Mouse (Mus musculus) liver, postnatal 0 days (tissue): ENCODE measurements around the gene Dscam. TPM values are rescaled to one million over a fixed set of nuclear protein-coding genes. Genes with fewer than 3 reads are reported as not detected.

ENCODE experiments used
- ATAC-seq: fragments of 200-750 bp; cut with Nextera tagmentation; 2 replicates; pipeline ENCODE4 v1.8.0; 2017; ENCODE audit warnings: mild to moderate bottlenecking, moderate library complexity
- DNase-seq: peaks from one replicate; pipeline ENCODE4 v3.0.0-alpha.2; 2016
- H3K27ac ChIP-seq: fragments of 300-500 bp; sonication (generic); 2 replicates; pipeline ENCODE4 v1.5.1; 2014; ENCODE audit warnings: antibody characterized with exemption, moderate library complexity, mild to moderate bottlenecking, low read depth
- H3K27me3 ChIP-seq: fragments of 300-500 bp; sonication (generic); 2 replicates; pipeline ENCODE4 v1.6.1; 2014; ENCODE audit warnings: low read length, control low read depth, mixed read lengths; ENCODE audit not compliant: insufficient read depth
- H3K36me3 ChIP-seq: fragments of 300-500 bp; sonication (generic); replicated peaks from 2 replicates; pipeline ENCODE4 v1.6.1; 2014; ENCODE audit warnings: mild to moderate bottlenecking, control low read depth, low read length, moderate library complexity, mixed read lengths; ENCODE audit not compliant: insufficient read depth
- H3K4me1 ChIP-seq: fragments of 300-500 bp; sonication (generic); 2 replicates; pipeline ENCODE4 v1.6.1; 2014; ENCODE audit warnings: antibody characterized with exemption, mild to moderate bottlenecking, control low read depth; ENCODE audit not compliant: insufficient read depth
- H3K4me2 ChIP-seq: fragments of 300-500 bp; sonication (generic); 2 replicates; pipeline ENCODE4 v1.6.1; 2014; ENCODE audit warnings: low read depth, mild to moderate bottlenecking, low read length, moderate library complexity, mixed read lengths
- H3K4me3 ChIP-seq: fragments of 300-500 bp; sonication (generic); 2 replicates; pipeline ENCODE4 v1.5.1; 2014; ENCODE audit warnings: low read depth, low read length
- H3K9ac ChIP-seq: fragments of 300-500 bp; sonication (generic); replicated peaks from 2 replicates; pipeline ENCODE4 v1.6.1; 2014; ENCODE audit warnings: mild to moderate bottlenecking, moderate library complexity
- H3K9me3 ChIP-seq: fragments of 300-500 bp; sonication (generic); 2 replicates; pipeline ENCODE4 v1.6.1; 2016; ENCODE audit warnings: mild to moderate bottlenecking, control low read depth, low read length, mixed read lengths
- CTCF ChIP-seq: sonication (generic); IDR thresholded peaks from 2 replicates; pipeline ENCODE4 v1.5.1; 2016; ENCODE audit warnings: antibody characterized with exemption, low read depth
- EP300 ChIP-seq: IDR thresholded peaks from 2 replicates; pipeline ENCODE4 v1.6.1; 2016; ENCODE audit warnings: antibody characterized with exemption, low read depth, mild to moderate bottlenecking
- WGBS: fragments of 180-500 bp; shearing (Covaris S2); extraction: QIAGEN DNeasy Blood & Tissue Kit; methylation state at CpG from one replicate; pipeline ENCODE4 v1.1.7; 2014; ENCODE audit not compliant: insufficient replicate concordance; 5-methylcytosine and 5-hydroxymethylcytosine counted together
- polyA plus RNA-seq: library from polyadenylated mRNA; unstranded; fragments of >200 nt; fragmentation: Nextera tagmentation; extraction: Ambion mirVana; gene quantifications from 2 replicates; pipeline ENCODE4 v1.2.1, GENCODE M21; 2015

Gene Dscam
- polyA plus RNA-seq, 1 experiment from 2014 or later, result not detected

DNA sequence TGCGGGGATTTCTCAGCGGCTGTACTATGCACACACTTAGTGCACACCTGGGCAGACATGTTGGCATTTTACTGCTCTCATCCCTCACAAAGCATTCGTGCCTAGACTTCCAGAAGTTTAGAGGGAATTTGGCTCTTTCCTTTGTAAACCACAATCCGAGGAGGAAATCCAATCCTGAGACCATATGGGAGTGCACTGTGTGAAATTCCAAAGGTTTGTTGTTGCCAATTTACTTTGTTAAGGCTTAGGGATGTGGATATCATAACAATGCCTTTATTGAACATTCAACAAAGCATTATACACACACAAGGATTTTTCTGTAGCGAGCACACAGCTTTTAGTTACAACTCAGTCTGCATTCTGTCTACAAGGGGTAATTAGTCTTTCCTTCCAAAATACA, 511.3 kb downstream of the Dscam start:
- H3K9ac ChIP-seq, result no peak overlapping the region
- H3K4me1 ChIP-seq, result no peaks in the 10 kb centered on the region
- DNase-seq, result no peak
- 69% methylated on average over 5 of the region's 5 CpGs for WGBS
- TF ChIP-seq EP300 (no peak), CTCF (no peak)
- no peak overlapping the region for H3K27ac ChIP-seq
- H3K36me3 ChIP-seq, result no peaks in the 10 kb centered on the region
- H3K4me2 ChIP-seq, result no peak overlapping the region
- no peaks in the 10 kb centered on the region for H3K9me3 ChIP-seq
- no peaks in the 10 kb centered on the region for H3K27me3 ChIP-seq
- no peak overlapping the region for H3K4me3 ChIP-seq
- ATAC-seq, result no peak

DNA sequence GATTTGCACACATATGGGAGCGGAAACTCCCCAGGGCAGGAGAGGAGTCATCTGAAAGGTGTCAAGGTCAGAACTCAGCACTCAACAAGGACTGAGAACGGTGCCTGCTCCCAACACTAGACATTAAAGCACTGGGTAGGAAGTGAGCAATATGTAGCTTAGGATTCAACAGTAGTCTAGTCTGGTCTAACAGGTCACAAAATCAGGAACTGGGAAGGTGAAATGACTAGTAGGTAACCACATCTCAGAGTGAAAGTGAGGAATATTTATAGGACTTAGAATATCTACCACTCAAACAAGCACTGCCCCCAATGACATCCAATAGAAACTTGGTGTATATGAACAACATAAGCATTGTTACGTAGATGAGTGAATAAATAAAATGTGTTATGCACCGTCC, 515.0 kb downstream of the Dscam start:
- Histone ChIP-seq H3K4me3 (no peak overlapping the region), H3K9me3 (no peaks in the 10 kb centered on the region), H3K4me1 (no peaks in the 10 kb centered on the region), H3K27me3 (no peaks in the 10 kb centered on the region), H3K9ac (no peak overlapping the region), H3K27ac (no peak overlapping the region), H3K4me2 (no peak overlapping the region), H3K36me3 (no peaks in the 10 kb centered on the region)
- ATAC-seq (no peak), DNase-seq (no peak)
- TF ChIP-seq EP300, result no peak
- TF ChIP-seq CTCF, result no peak
- WGBS, result 76% methylated on average over 4 of the region's 4 CpGs

DNA sequence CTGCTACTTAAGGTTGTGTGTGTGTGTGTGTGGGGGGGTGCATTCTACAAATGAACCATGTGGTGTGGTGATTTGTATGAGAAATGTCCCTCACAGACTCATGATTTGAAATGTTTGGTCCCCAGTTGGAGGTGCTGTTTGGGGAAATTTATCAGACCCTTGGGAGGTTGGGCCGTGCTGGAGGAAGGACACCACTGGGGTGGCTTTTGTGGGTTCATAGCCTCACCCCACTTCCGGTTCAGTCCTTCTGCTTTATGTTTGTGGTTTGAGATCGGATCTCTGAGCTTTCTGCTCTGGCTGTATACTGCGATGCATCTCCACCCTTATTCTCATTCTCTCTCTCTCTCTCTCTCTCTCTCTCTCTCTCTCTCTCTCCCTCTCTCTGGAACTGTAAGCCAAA, 516.5 kb downstream of the Dscam start:
- Histone ChIP-seq H3K9ac (no peak overlapping the region), H3K36me3 (no peaks in the 10 kb centered on the region), H3K4me3 (no peak overlapping the region), H3K27me3 (no peaks in the 10 kb centered on the region), H3K4me2 (no peak overlapping the region), H3K4me1 (no peaks in the 10 kb centered on the region), H3K27ac (no peak overlapping the region), H3K9me3 (no peaks in the 10 kb centered on the region)
- WGBS, result 42% methylated on average over 4 of the region's 4 CpGs
- ATAC-seq (no peak), DNase-seq (no peak)
- TF ChIP-seq EP300 (no peak), CTCF (no peak)

DNA sequence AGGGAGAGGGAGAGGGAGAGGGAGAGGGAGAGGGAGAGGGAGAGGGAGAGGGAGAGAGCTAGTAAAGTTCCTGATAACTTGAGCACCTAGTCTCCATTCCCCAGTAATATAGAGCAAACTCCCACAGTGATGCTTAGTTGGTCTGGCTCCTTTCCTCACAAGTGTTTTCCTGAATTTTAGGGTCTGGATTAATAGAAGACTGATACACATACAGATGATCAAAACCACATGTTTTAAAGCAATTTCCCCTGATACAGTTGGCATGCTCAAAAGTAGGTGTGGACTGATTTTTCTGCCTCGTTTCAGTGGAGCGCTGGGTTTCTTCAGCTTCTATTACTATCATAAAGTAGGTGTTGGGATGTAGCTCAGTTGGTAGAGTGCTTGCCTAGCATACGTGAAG, 519.1 kb downstream of the Dscam start:
- no peaks in the 10 kb centered on the region for H3K9me3 ChIP-seq
- TF ChIP-seq EP300, result no peak
- no peak for TF ChIP-seq CTCF
- no peak overlapping the region for H3K4me2 ChIP-seq
- ATAC-seq (no peak), DNase-seq (no peak)
- H3K4me3 ChIP-seq, result no peak overlapping the region
- H3K9ac ChIP-seq, result no peak overlapping the region
- H3K27me3 ChIP-seq, result no peaks in the 10 kb centered on the region
- H3K27ac ChIP-seq, result no peak overlapping the region
- H3K36me3 ChIP-seq, result no peaks in the 10 kb centered on the region
- WGBS, result 82% methylated on average over 3 of the region's 3 CpGs
- no peaks in the 10 kb centered on the region for H3K4me1 ChIP-seq

DNA sequence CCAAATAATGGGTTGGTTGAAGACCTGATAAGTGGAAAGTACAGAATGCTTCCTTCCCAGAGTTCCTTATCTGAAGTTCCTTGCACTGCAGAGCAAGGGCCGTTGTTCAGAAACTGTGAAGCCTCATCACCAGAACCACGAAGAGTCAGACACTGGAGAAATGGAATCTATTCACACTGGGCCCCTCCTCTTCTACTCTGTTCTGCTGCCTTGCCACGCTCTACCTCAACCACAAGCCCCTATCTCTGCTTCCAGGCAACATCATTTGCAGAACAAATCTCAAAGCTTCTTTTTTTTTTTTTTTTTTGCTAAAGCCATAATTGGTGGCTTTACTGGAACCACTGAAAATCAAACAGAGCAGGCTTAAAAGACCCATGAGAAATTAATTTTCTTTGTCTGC, 530.5 kb downstream of the Dscam start:
- Histone ChIP-seq H3K27ac (no peak overlapping the region), H3K4me3 (no peak overlapping the region), H3K4me1 (no peaks in the 10 kb centered on the region), H3K27me3 (no peaks in the 10 kb centered on the region), H3K36me3 (no peaks in the 10 kb centered on the region), H3K9ac (no peak overlapping the region), H3K9me3 (no peaks in the 10 kb centered on the region), H3K4me2 (no peak overlapping the region)
- no peak for ATAC-seq
- TF ChIP-seq EP300 (no peak), CTCF (no peak)
- WGBS, result 33% methylated on average over 3 of the region's 3 CpGs
- no peak for DNase-seq

DNA sequence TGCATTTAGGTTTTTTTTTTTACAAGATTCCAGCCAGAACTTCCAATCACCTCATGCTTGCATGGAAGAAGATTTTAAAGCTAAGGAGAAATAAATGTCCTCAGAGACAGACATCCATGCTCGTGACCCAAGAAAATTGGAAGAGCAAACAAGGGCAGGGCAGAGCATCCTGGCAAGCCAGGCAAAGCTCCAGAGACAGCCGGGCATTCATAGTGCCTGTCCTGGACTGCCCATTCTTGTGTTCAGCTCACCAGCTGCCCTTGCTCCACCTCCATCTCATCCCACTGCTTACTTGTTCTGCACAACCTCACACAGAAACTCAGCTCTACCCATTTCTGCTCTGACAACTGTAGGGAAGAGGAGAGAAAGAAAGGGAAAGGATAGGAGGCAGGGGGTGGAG, 534.6 kb downstream of the Dscam start:
- no peak overlapping the region for H3K4me3 ChIP-seq
- 51% methylated on average over 2 of the region's 2 CpGs for WGBS
- no peaks in the 10 kb centered on the region for H3K9me3 ChIP-seq
- H3K36me3 ChIP-seq, result no peaks in the 10 kb centered on the region
- ATAC-seq (no peak), DNase-seq (no peak)
- no peaks in the 10 kb centered on the region for H3K27me3 ChIP-seq
- no peak overlapping the region for H3K9ac ChIP-seq
- TF ChIP-seq CTCF, result no peak
- no peak for TF ChIP-seq EP300
- no peak overlapping the region for H3K4me2 ChIP-seq
- no peak overlapping the region for H3K27ac ChIP-seq
- no peaks in the 10 kb centered on the region for H3K4me1 ChIP-seq

DNA sequence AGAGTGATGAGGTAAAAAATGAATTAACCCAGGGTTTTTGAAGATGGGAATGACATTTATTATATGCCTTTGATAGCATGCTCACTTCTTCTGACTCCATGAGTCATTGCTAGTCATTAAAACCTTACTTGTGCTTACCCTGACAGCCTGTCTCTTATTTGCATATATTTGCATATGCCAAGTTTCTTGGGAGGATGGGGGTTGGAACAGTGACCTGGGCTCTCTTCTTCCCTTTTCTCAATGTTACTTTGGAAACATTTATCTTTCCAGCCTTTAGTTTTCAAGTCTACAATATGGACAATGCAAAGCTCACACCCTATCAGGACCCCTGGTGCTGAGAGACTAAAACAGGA, 535.8 kb downstream of the Dscam start:
- Histone ChIP-seq H3K36me3 (no peaks in the 10 kb centered on the region), H3K4me1 (no peaks in the 10 kb centered on the region), H3K27ac (no peak overlapping the region), H3K9ac (no peak overlapping the region), H3K9me3 (no peaks in the 10 kb centered on the region), H3K4me3 (no peak overlapping the region), H3K27me3 (no peaks in the 10 kb centered on the region), H3K4me2 (no peak overlapping the region)
- no peak for ATAC-seq
- TF ChIP-seq CTCF, result no peak
- no peak for TF ChIP-seq EP300
- DNase-seq, result no peak
